Mouse (Mus musculus): ENCODE data around the gene Spats1.
A peak's percentile ranks its signal among the peaks of the same experiment; 100 is the strongest.
"Not testable (repeated sequence)": the region's sequence is repeated elsewhere in the genome, so short reads cannot be mapped to it uniquely, and the experiment has no call there.

The Spats1 gene

GRCm38 (mm10) chr17:45433419-45434261 is 41.6 kb downstream of the Spats1 start, which contains the start of gene Cdc5l:
Gene Cdc5l, minus strand, starts transcription at chr17:45433737.
- peak; percentile 97 for DNase-seq

DNA sequence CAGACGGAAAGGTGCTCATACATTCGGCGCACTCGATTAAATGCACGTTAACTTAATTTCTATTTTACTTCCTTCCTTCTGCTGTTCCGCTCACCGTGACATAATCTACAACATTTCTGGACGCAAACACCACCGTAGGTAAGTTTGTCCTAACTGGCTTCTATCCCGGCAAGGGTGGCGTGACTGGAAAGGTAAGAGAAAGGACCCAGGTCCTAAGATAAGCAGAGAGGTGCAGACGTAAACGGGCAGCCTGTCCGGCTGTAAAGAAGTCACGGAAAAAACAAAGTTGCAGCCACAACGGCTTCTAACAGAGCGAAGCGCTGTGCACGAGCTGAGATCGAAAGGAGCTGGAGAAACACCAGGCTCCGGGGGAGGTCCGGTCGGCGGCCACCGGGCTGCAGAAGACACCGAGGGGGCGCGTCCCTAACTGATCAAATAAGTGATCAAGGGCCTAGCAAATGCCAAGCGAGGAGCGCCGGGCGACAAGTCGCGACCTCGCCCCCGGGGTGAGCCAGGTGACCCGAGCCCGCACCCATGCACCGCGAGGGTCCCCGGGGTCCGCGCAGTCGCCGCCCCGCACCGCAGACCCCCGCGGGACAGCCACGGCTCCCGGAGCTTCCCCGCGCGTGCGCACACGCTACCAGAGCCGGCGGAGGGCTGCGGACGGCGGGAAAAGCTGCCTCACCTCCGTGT is 42.4 kb downstream of the Spats1 start:
- no peak for DNase-seq

DNA sequence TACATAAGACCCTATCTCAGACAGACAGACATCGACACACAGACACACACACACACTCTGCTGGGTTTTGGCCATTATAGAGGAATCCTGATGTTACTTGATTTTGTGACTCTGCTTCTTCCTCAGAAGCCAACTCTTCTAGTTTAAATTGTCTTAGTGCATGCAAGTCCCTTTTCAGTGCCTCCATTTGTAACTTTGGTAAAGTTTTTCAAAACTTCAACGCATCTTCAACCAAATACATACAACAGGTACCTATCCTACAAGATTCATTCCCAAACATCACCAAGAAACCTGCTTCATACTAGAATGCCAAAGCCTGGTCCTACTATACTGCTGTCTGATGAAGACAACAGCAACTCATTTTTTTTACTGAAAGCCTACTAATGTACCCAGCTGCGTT is 43.2 kb downstream of the Spats1 start:
- no peak for DNase-seq

DNA sequence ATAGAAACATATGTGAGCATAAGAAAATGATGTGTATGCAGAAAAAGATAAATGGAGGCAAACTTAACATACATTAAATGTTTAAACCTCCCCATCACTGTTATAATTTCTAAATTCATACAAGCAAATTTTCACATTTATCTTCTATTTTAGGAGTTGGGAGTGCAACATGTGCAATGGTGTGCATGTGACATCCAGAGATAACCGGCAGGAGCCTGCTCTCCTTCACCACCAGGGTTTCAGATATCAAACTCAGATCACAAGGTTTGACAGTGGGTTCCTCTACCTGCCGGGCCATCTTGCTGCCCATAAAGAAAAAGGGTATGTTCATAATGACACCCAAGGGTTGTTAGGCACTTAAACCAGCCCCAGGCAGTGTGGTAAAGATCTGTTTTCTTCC is 57.8 kb downstream of the Spats1 start:
- DNase-seq, result no peak

DNA sequence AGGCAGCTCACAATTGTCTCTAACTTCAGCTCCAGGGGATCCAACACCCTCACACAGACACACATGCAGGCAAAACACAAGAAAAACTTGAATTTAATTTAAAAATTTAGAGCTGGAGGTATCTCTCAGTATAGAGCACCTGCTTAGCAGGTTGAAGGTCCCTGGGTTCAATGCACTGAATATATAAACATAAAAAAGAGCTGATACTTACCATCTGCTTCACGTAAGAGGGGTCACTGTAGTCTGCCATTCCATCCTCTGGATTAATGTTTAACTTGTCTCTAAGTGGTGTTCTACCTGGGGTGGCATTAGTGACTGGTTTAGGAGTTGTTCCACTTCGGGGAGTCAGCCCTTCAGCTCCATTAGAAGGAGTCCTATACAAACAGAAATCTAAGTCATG is 63.6 kb downstream of the Spats1 start:
- not testable (repeated sequence) for DNase-seq

DNA sequence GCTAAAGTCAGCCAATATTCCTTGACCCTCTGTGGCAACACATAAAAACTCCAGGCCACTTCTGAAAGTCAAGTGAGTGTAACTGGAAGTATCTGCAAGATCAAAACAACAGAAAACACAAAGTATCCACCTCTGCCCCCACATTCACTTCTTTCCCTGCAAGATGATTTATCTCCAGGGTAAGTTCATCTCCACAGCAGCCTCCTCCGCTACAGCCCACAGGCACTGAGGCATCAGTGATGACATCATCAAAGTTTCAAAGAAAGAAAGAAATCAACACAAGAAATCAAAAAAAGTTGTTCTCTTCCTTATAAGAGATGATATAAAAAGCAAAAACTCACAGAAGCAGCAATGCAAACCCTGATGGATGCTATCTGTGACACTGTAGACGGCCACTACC is 66.5 kb downstream of the Spats1 start:
- no peak for DNase-seq

DNA sequence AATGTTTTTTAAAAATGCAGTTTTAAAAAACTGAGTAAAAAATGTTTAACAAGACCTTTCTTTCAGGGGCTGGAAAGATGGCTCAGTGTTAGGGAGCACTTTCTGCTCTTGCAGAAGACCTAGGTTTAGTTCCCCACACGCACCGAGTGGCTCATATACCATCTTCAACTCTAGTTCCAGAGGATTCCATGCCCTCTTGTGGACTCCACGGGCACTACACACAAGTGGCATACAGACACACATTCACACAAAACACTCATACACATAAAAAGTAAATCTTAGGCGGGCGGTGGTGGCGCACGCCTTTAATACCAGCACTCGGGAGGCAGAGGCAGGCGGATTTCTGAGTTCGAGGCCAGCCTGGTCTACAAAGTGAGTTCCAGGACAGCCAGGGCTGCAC is 68.9 kb downstream of the Spats1 start:
- DNase-seq, result peak; percentile 35

- peak; percentile 52 for DNase-seq
These were observed 72.0 kb downstream of the Spats1 start for GRCm38 (mm10) chr17:45403207-45403606.

- no peak for DNase-seq
These were observed 72.6 kb downstream of the Spats1 start for GRCm38 (mm10) chr17:45402601-45403000.

DNA sequence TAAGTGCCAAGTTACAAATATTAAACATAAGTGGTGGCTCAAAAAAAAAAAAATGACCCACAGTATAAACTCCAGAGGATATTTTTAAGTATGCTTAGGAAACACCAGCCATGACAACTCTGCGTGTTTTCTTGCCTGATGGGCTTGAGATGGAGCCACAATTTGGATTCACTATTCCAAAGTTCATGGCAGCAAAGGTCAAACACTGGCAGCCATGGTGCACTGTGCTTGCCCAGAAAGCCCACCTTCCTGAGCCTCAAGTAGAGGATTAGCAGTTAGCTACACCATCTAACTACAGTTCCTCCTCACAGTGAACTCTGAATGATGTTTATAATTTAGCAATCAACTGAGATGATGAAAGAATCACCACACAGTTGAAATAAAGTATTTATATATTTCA is 73.1 kb downstream of the Spats1 start:
- no peak for DNase-seq

DNA sequence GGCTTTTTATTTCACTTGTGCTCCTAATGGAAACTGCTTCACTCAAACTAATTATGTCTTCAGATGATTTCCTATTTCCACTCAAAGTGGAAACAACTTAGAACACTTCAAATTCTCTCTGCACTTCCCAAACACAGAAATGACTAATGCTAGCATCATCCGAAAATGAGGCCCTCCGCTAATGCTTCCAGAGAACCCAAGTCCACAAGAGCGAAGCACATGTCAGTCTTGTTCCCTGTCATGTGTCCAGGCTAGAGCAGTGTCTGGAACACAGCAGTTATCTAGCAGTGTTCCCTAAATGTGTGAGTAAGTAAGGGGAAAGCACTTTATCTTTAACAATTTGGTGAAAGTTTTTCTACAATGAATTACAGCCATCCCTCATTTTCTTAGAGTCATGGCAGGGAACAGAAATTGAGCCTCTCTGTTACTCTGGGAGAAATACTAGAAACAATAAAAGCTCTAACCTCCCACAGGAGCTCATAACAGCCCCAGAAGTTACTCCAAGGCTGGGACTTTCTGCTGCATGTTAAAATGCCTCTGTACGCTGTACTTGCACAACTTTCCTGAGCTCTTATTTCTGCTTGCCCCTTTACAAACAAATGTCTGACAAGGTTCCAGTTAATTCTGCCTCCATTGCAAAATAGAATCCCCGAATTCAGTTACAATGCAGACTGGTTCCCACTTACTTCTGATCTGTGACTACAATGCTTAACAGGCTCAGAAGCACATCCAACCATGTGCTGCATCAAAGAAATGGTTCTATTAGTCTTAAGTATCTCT is 73.9 kb downstream of the Spats1 start:
- DNase-seq, result no peak

DNA sequence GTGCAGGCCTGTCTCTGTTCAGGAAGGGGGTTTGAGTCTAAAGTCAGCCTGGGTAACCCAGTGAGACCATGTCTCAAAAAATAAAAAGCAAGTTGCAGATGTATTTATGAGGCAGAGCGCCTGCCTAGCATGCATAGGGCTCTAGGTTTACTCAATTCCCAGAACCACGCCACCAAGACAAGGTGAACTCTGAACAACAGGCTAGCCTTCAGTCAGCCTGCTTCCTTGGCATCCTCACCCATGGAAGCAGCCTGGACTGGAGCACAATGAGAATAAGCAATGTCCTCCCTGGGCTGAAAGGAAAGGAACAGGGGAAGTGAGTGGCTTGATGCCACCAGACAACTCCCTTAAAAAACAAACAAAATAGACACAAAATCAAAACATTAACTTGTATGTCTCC is 77.2 kb downstream of the Spats1 start:
- DNase-seq, result no peak

- DNase-seq, result no peak
These were observed 77.7 kb downstream of the Spats1 start for GRCm38 (mm10) chr17:45397541-45397940.

DNA sequence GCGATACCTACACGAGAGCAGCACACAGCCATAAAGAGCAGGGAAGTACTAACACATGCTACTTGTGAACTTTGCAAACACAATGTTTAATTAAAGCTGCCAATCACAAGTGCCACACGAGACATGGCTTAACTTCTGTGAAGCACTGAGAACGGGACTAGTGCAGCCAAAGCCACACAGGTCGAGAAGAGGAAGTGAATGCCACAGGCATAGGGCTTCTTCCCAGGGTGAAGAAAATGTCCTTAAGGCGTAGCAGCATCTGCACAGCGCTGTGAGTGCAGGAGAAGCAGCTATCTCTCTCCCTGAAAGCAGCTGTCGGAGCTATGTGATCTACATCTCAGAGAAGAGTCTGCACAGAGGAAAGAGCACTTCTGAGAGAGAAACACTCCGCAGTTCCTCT is 80.6 kb downstream of the Spats1 start:
- no peak for DNase-seq

- no peak for DNase-seq
These were observed 81.5 kb downstream of the Spats1 start for GRCm38 (mm10) chr17:45393765-45394164.
